Mouse (Mus musculus): Measurements from ENCODE around the gene 2310034C09Rik. TPM values are rescaled to one million over a fixed set of nuclear protein-coding genes. Genes with fewer than 3 reads are reported as not detected.

The 2310034C09Rik gene
- polyA plus RNA-seq (2017; shearing (Covaris generic)) = not detected

GRCm38 (mm10) chr16:88758547-88758946 lies at the start of gene 2310034C09Rik:
Gene 2310034C09Rik, plus strand, starts transcription at chr16:88758847.

GRCm38 (mm10) chr16:88728812-88729275 lies 29.8 kb upstream of the 2310034C09Rik start, which contains the start of gene Krtap13-1:
Gene Krtap13-1, plus strand, starts transcription at chr16:88728862.

GRCm38 (mm10) chr16:88751535-88751934 lies 7.1 kb upstream of the 2310034C09Rik start, which contains the start of gene Krtap13:
Gene Krtap13, minus strand, starts transcription at chr16:88751635.

GRCm38 (mm10) chr16:88774106-88774505 lies 15.5 kb downstream of the 2310034C09Rik start, which contains the start of gene 2310057N15Rik:
Gene 2310057N15Rik, minus strand, starts transcription at chr16:88774206.

GRCm38 (mm10) chr16:88777596-88777995 lies 18.9 kb downstream of the 2310034C09Rik start, which contains the start of gene Gm5965:
Gene Gm5965, plus strand, starts transcription at chr16:88777896.

Other genes with a start within 250 kb of the 2310034C09Rik start
- 0.16 TPM for gene Cldn8, start 195.7 kb upstream of the 2310034C09Rik start, polyA plus RNA-seq (2017; shearing (Covaris generic))
- not detected for gene Krtap24-1, start 146.6 kb upstream of the 2310034C09Rik start, polyA plus RNA-seq (2017; shearing (Covaris generic))
- gene 2310079G19Rik, start 131.2 kb upstream of the 2310034C09Rik start, polyA plus RNA-seq (2017; shearing (Covaris generic)) = not detected
- gene Krtap26-1, start 111.1 kb upstream of the 2310034C09Rik start, polyA plus RNA-seq (2017; shearing (Covaris generic)) = not detected
- not detected for gene Krtap27-1, start 87.2 kb upstream of the 2310034C09Rik start, polyA plus RNA-seq (2017; shearing (Covaris generic))
- gene 2310061N02Rik, start 50.9 kb upstream of the 2310034C09Rik start, polyA plus RNA-seq (2017; shearing (Covaris generic)) = not detected
- gene Krtap13-1, start 30.0 kb upstream of the 2310034C09Rik start, polyA plus RNA-seq (2017; shearing (Covaris generic)) = not detected
- gene Krtap13, start 7.2 kb upstream of the 2310034C09Rik start, polyA plus RNA-seq (2017; shearing (Covaris generic)) = not detected
- not detected for gene 2310057N15Rik, start 15.4 kb downstream of the 2310034C09Rik start, polyA plus RNA-seq (2017; shearing (Covaris generic))
- gene Gm5965, start 19.0 kb downstream of the 2310034C09Rik start, polyA plus RNA-seq (2017; shearing (Covaris generic)) = not detected
- gene Gm20741, start 53.4 kb downstream of the 2310034C09Rik start, polyA plus RNA-seq (2017; shearing (Covaris generic)) = not detected
- not detected for gene Krtap15, start 61.4 kb downstream of the 2310034C09Rik start, polyA plus RNA-seq (2017; shearing (Covaris generic))
- not detected for gene Krtap14, start 67.3 kb downstream of the 2310034C09Rik start, polyA plus RNA-seq (2017; shearing (Covaris generic))
- not detected for gene Krtap19-1, start 110.6 kb downstream of the 2310034C09Rik start, polyA plus RNA-seq (2017; shearing (Covaris generic))
- not detected for gene Krtap19-2, start 115.4 kb downstream of the 2310034C09Rik start, polyA plus RNA-seq (2017; shearing (Covaris generic))
- not detected for gene Krtap19-3, start 119.2 kb downstream of the 2310034C09Rik start, polyA plus RNA-seq (2017; shearing (Covaris generic))
- not detected for gene Krtap19-4, start 126.2 kb downstream of the 2310034C09Rik start, polyA plus RNA-seq (2017; shearing (Covaris generic))
- not detected for gene Krtap19-5, start 137.6 kb downstream of the 2310034C09Rik start, polyA plus RNA-seq (2017; shearing (Covaris generic))
- not detected for gene Krtap19-9b, start 173.4 kb downstream of the 2310034C09Rik start, polyA plus RNA-seq (2017; shearing (Covaris generic))
- gene Krtap16-3, start 204.0 kb downstream of the 2310034C09Rik start, polyA plus RNA-seq (2017; shearing (Covaris generic)) = not detected